ENCODE assay signal across 10 mouse cellular contexts in genomic region chr1:171193093-171193840, GRCm38 (mm10). TPM values are rescaled to one million over a fixed set of nuclear protein-coding genes. Genes with fewer than 3 reads are reported as not detected.
DNase-seq lines count a peak whose midpoint lies in the region; ATAC-seq and TF ChIP-seq lines count a peak whose summit lies in the region.
"Had no signal": no experiment of that assay in that cellular context is flagged by ENCODE, and none has a peak within 500 bp of the region (broad histone marks: within the 10 kb centered on the region; RNA-seq: fewer than 3 reads in every experiment).

No protein-coding gene starts in this region.

- no peak for TF ChIP-seq CTCF in kidney, adult 2 months (conservative IDR thresholded peaks at IDR 0.05; ENCODE audit: insufficient read depth, insufficient read length, low read depth, low read length)

- H3K4me3 ChIP-seq in kidney, adult 2 months (ENCODE audit: insufficient read depth, low read depth, low read length), result peak overlapping the region; percentile 13; the same call in 1 of the 2 replicates
- no peak overlapping the region for H3K4me3 ChIP-seq in embryonic facial prominence, embryonic 11.5 days (ENCODE audit: low read depth, low read length)
- H3K4me3 ChIP-seq in hindbrain, embryonic 14.5 days (replicated peaks; ENCODE audit: low read length), result peak overlapping the region; percentile 16
- no peak overlapping the region for H3K4me3 ChIP-seq in myocyte

- no peak for TF ChIP-seq POLR2A in kidney, adult 2 months (IDR thresholded peaks at IDR 0.05; ENCODE audit: low read depth, low read length)
- no peak for TF ChIP-seq POLR2A in myocyte (IDR thresholded peaks at IDR 0.05; ENCODE audit: insufficient read length, low read depth)

- H3K27ac ChIP-seq in kidney, adult 2 months (ENCODE audit: insufficient read depth, low read depth, low read length), result no peak overlapping the region
- no peak overlapping the region for H3K27ac ChIP-seq in embryonic facial prominence, embryonic 11.5 days (replicated peaks; ENCODE audit: low read depth, low read length)
- H3K27ac ChIP-seq in hindbrain, embryonic 14.5 days, result 0 out of 2 replicates have a peak overlapping the region, but pooled peaks have one; percentile 55

- no peak overlapping the region for H3ac ChIP-seq in myocyte (ENCODE audit: control insufficient read depth, insufficient read length)

- H3K27me3 ChIP-seq in kidney, adult 2 months (replicated peaks; ENCODE audit: control insufficient read depth, insufficient read depth, low read length), result 0 out of 2 replicates have a peak, but pooled peaks cover 3% of the 10 kb centered on the region
- peaks cover 36% of the 10 kb centered on the region for H3K27me3 ChIP-seq in embryonic facial prominence, embryonic 11.5 days (ENCODE audit: control insufficient read depth, insufficient read depth, low read length)
- H3K27me3 ChIP-seq in hindbrain, embryonic 14.5 days (ENCODE audit: control insufficient read depth, insufficient read depth, low read length), result peaks cover 36% of the 10 kb centered on the region
- H3K27me3 ChIP-seq in myocyte (ENCODE audit: control insufficient read depth, insufficient read depth, insufficient read length), result no peaks in the 10 kb centered on the region

- H3K79me2 ChIP-seq in myocyte (ENCODE audit: control insufficient read depth, insufficient read depth), result no peaks in the 10 kb centered on the region

- DNase-seq in kidney, adult 2 months, result no peak
- no peak for DNase-seq in kidney, postnatal 25 days
- DNase-seq in embryonic facial prominence, embryonic 11.5 days (ENCODE audit: low spot score), result no peak
- DNase-seq in hindbrain, embryonic 14.5 days (ENCODE audit: low spot score), result no peak
- DNase-seq in gastrocnemius, postnatal 25 days, result no peak
- DNase-seq in B cell, adult 2 months, result no peak
- no peak for DNase-seq in urinary bladder, postnatal 36 days (ENCODE audit: low spot score in 2 of 2)

- WGBS in kidney, adult 2 months, result 12% methylated on average over 18 of the region's 18 CpGs
- 2% methylated on average over 18 of the region's 18 CpGs for WGBS in embryonic facial prominence, embryonic 11.5 days
- 4% methylated on average over 18 of the region's 18 CpGs for WGBS in hindbrain, embryonic 14.5 days

- no peaks in the 10 kb centered on the region for H3K9me3 ChIP-seq in embryonic facial prominence, embryonic 11.5 days (replicated peaks; ENCODE audit: control insufficient read depth, low read length)
- no peaks in the 10 kb centered on the region for H3K9me3 ChIP-seq in hindbrain, embryonic 14.5 days (ENCODE audit: control insufficient read depth, low read length)

- peak overlapping the region; percentile 27 for H3K4me2 ChIP-seq in embryonic facial prominence, embryonic 11.5 days (ENCODE audit: low read depth, low read length)
- H3K4me2 ChIP-seq in hindbrain, embryonic 14.5 days (replicated peaks), result peak overlapping the region; percentile 98
- peak overlapping the region; percentile 76 for H3K4me2 ChIP-seq in myocyte (ENCODE audit: low read depth)

- no peak overlapping the region for H3K9ac ChIP-seq in embryonic facial prominence, embryonic 11.5 days (replicated peaks; ENCODE audit: low read length)
- H3K9ac ChIP-seq in hindbrain, embryonic 14.5 days, result peak overlapping the region; percentile 18

- H3K36me3 ChIP-seq in kidney, adult 2 months (ENCODE audit: control insufficient read depth, insufficient read depth, low read length), result no peaks in the 10 kb centered on the region
- no peaks in the 10 kb centered on the region for H3K36me3 ChIP-seq in embryonic facial prominence, embryonic 11.5 days (replicated peaks; ENCODE audit: control insufficient read depth, insufficient read depth, low read depth, low read length)
- no peaks in the 10 kb centered on the region for H3K36me3 ChIP-seq in hindbrain, embryonic 14.5 days (replicated peaks; ENCODE audit: control insufficient read depth, insufficient read depth)
- no peaks in the 10 kb centered on the region for H3K36me3 ChIP-seq in myocyte (ENCODE audit: control insufficient read depth, insufficient read depth)

- peaks cover 2% of the 10 kb centered on the region; the same call in 1 of the 2 replicates for H3K4me1 ChIP-seq in kidney, adult 2 months (ENCODE audit: control insufficient read depth, insufficient read depth, low read length)
- peaks cover 10% of the 10 kb centered on the region for H3K4me1 ChIP-seq in embryonic facial prominence, embryonic 11.5 days (ENCODE audit: control insufficient read depth, insufficient read depth, low read length)
- H3K4me1 ChIP-seq in hindbrain, embryonic 14.5 days (replicated peaks; ENCODE audit: control insufficient read depth, insufficient read depth, low read length), result peaks cover 39% of the 10 kb centered on the region

- no peak for ATAC-seq in embryonic facial prominence, embryonic 11.5 days (replicated peaks; ENCODE audit: insufficient number of reproducible peaks, low FRiP score, low TSS enrichment, low read depth)
- peak; percentile 46; the same call in 1 of the 2 replicates for ATAC-seq in hindbrain, embryonic 14.5 days (ENCODE audit: low FRiP score)
- ATAC-seq: CD4-positive, CD25-positive, alpha-beta regulatory T cell, adult 4 months had no signal

TF ChIP-seq in myocyte, 11 proteins besides CTCF, POLR2A, EP300 and RAD21:
- no peak for TF ChIP-seq POLR2AphosphoS2 (IDR thresholded peaks at IDR 0.05; ENCODE audit: insufficient read length, low read depth)
- TF ChIP-seq E2F4 (IDR thresholded peaks at IDR 0.05; ENCODE audit: insufficient read depth), result no peak
- no peak for TF ChIP-seq TCF3 (IDR thresholded peaks at IDR 0.05; ENCODE audit: insufficient read length, low read depth)
- no peak for TF ChIP-seq TCF12 (IDR thresholded peaks at IDR 0.05; ENCODE audit: insufficient read depth, poor library complexity, severe bottlenecking)
- no peak for TF ChIP-seq USF1 (IDR thresholded peaks at IDR 0.05; ENCODE audit: low read depth)
- no peak for TF ChIP-seq CEBPB (IDR thresholded peaks at IDR 0.05; ENCODE audit: insufficient read depth, poor library complexity, severe bottlenecking)
- TF ChIP-seq REST (IDR thresholded peaks at IDR 0.05; ENCODE audit: insufficient read depth, insufficient read length), result no peak
- no peak for TF ChIP-seq SRF (IDR thresholded peaks at IDR 0.05; ENCODE audit: control insufficient read depth, insufficient read length, low read depth)
- no peak for TF ChIP-seq MAX (IDR thresholded peaks at IDR 0.05; ENCODE audit: low read depth)
- no peak for TF ChIP-seq MYOD1 (IDR thresholded peaks at IDR 0.05; ENCODE audit: control insufficient read depth in 1 of 3, insufficient read length in 2 of 3, low read depth in 2 of 3)
- no peak for TF ChIP-seq MYOG (IDR thresholded peaks at IDR 0.05; ENCODE audit: control insufficient read depth in 1 of 3, insufficient read depth in 1 of 3, insufficient read length in 2 of 3, low read depth in 2 of 3)

RNA-seq across cellular contexts. Expression of gene Pcp4l1, which starts 2.8 kb away (rescaled TPM):
- 11.2 and 12.8 TPM in 2 replicates for polyA plus RNA-seq in kidney, adult 2 months (2012; rRNA removed)
- polyA plus RNA-seq in embryonic facial prominence, embryonic 11.5 days (2014; fragmentation: Nextera tagmentation; extraction: Ambion mirVana), result 13.5 and 15.6 TPM in 2 replicates
- polyA plus RNA-seq in hindbrain, embryonic 14.5 days (2014; fragmentation: Nextera tagmentation; extraction: Ambion mirVana), result 37.2 and 55.1 TPM in 2 replicates
- polyA plus RNA-seq in myocyte (2012; fragmentation: generic; extraction: Trizol), result 0.05 TPM
- total RNA-seq in gastrocnemius, postnatal 25 days (2021), result 10 to 100 TPM; 15.0 to 48.8 TPM
- polyA plus RNA-seq: CD4-positive, CD25-positive, alpha-beta regulatory T cell, adult 4 months had no signal

RNA-seq across cellular contexts. Expression of gene Nr1i3, which starts 20.5 kb away (rescaled TPM):
- 0.48 and 0.67 TPM in 2 replicates for polyA plus RNA-seq in kidney, adult 2 months (2012; rRNA removed)
- polyA plus RNA-seq in embryonic facial prominence, embryonic 11.5 days (2014; fragmentation: Nextera tagmentation; extraction: Ambion mirVana), result 0.22 and 0.26 TPM in 2 replicates
- 0.21 and 0.50 TPM in 2 replicates for polyA plus RNA-seq in hindbrain, embryonic 14.5 days (2014; fragmentation: Nextera tagmentation; extraction: Ambion mirVana)
- polyA plus RNA-seq in myocyte (2012; fragmentation: generic; extraction: Trizol), result 0.06 TPM
- total RNA-seq in gastrocnemius, postnatal 25 days (2021), result not detected
- total RNA-seq: left cerebral cortex, postnatal 14 days had no signal

RNA-seq across cellular contexts. Expression of gene Tomm40l, which starts 29.0 kb away (rescaled TPM):
- polyA plus RNA-seq in kidney, adult 2 months (2012; rRNA removed), result 46.4 and 51.8 TPM in 2 replicates
- 20.2 and 29.9 TPM in 2 replicates for polyA plus RNA-seq in embryonic facial prominence, embryonic 11.5 days (2014; fragmentation: Nextera tagmentation; extraction: Ambion mirVana)
- 41.2 and 47.0 TPM in 2 replicates for polyA plus RNA-seq in hindbrain, embryonic 14.5 days (2014; fragmentation: Nextera tagmentation; extraction: Ambion mirVana)
- polyA plus RNA-seq in myocyte (2012; fragmentation: generic; extraction: Trizol), result 49.4 TPM
- total RNA-seq in gastrocnemius, postnatal 25 days (2021), result 10 to 100 TPM; 52.0 to 52.5 TPM

RNA-seq across cellular contexts. Expression of gene Apoa2, which starts 31.6 kb away (rescaled TPM):
- polyA plus RNA-seq in kidney, adult 2 months (2012; rRNA removed), result 19.8 and 20.8 TPM in 2 replicates
- polyA plus RNA-seq in embryonic facial prominence, embryonic 11.5 days (2014; fragmentation: Nextera tagmentation; extraction: Ambion mirVana), result 3.5 and 3.7 TPM in 2 replicates
- polyA plus RNA-seq in hindbrain, embryonic 14.5 days (2014; fragmentation: Nextera tagmentation; extraction: Ambion mirVana), result 5.6 and 7.0 TPM in 2 replicates
- not detected for polyA plus RNA-seq in myocyte (2012; fragmentation: generic; extraction: Trizol)
- not detected for total RNA-seq in gastrocnemius, postnatal 25 days (2021)

RNA-seq across cellular contexts. Expression of gene Fcer1g, which starts 40.9 kb away (rescaled TPM):
- polyA plus RNA-seq in kidney, adult 2 months (2012; rRNA removed), result 35.8 and 46.8 TPM in 2 replicates
- 19.9 and 22.0 TPM in 2 replicates for polyA plus RNA-seq in embryonic facial prominence, embryonic 11.5 days (2014; fragmentation: Nextera tagmentation; extraction: Ambion mirVana)
- polyA plus RNA-seq in hindbrain, embryonic 14.5 days (2014; fragmentation: Nextera tagmentation; extraction: Ambion mirVana), result 25.2 and 30.1 TPM in 2 replicates
- not detected for polyA plus RNA-seq in myocyte (2012; fragmentation: generic; extraction: Trizol)
- 1 to 10 TPM; 3.2 to 3.9 TPM for total RNA-seq in gastrocnemius, postnatal 25 days (2021)

Comparison
In these comparisons a context has a peak if more than half of its experiments do, and no peak if none do; other contexts are left out.
1. H3K4me3 ChIP-seq: peak in kidney, adult 2 months (single experiment) and hindbrain, embryonic 14.5 days (single experiment); none in embryonic facial prominence, embryonic 11.5 days (single experiment) and myocyte (single experiment).
2. H3K4me2 ChIP-seq: peak in every context shown above with its lines; median percentile 98 in hindbrain, embryonic 14.5 days; 76 in myocyte; 27 in embryonic facial prominence, embryonic 11.5 days.
3. RNA of gene Pcp4l1, which starts 2.8 kb away (polyA plus RNA-seq): 37.2 to 55.1 TPM in hindbrain, embryonic 14.5 days, 13.5 to 15.6 TPM in embryonic facial prominence, embryonic 11.5 days and 11.2 to 12.8 TPM in kidney, adult 2 months; 0.05 TPM in myocyte (single experiment); every median in the first group is over 10 times any median in the second.